Mouse (Mus musculus) CH12.LX (cell line): ENCODE measurements around the gene Fbxw24. TPM values are rescaled to one million over a fixed set of nuclear protein-coding genes. Genes with fewer than 3 reads are reported as not detected.
"Not testable (repeated sequence)": the region's sequence is repeated elsewhere in the genome, so short reads cannot be mapped to it uniquely, and the experiment has no call there.

Source experiments
- DNase-seq: peaks from one replicate; pipeline ENCODE4 v3.0.0-alpha.2; 2013; ENCODE audit errors: extremely low read depth
- H3K27ac ChIP-seq: 2 replicates; pipeline ENCODE4 v1.5.1; 2012; ENCODE audit warnings: low read depth, mild to moderate bottlenecking, control low read depth, moderate library complexity; ENCODE audit not compliant: insufficient read depth
- H3K27me3 ChIP-seq: replicated peaks from 2 replicates; pipeline ENCODE3; 2012; ENCODE audit warnings: inconsistent platforms
- H3K36me3 ChIP-seq, 2 experiments: replicated peaks in 1 of 2; 2 replicates each; pipeline versions ENCODE3 to v1.6.1; 2012; ENCODE audit warnings: inconsistent platforms in 1 of 2, low read length in 1 of 2, mild to moderate bottlenecking in 1 of 2, mixed read lengths in 1 of 2, moderate library complexity in 1 of 2; ENCODE audit not compliant: control insufficient read depth in 1 of 2, insufficient read depth in 1 of 2
- H3K4me1 ChIP-seq, 2 experiments: 2 replicates each; pipeline ENCODE4 v1.6.1; 2012; ENCODE audit warnings: inconsistent platforms in 1 of 2, moderate library complexity in 1 of 2; ENCODE audit not compliant: insufficient read depth in 2 of 2, control insufficient read depth in 1 of 2
- H3K4me2 ChIP-seq: 2 replicates; pipeline ENCODE4 v1.6.1; 2012; ENCODE audit warnings: low read depth, mild to moderate bottlenecking, control low read depth; ENCODE audit not compliant: poor library complexity, insufficient read depth, severe bottlenecking
- H3K4me3 ChIP-seq, 3 experiments: fragments of 150-350 bp in 1 of 3; sonication (generic) in 1 of 3; replicated peaks in 1 of 3; 2 replicates each; pipeline versions ENCODE3 to v1.5.1; 2011 to 2012; ENCODE audit warnings: low read depth in 2 of 3, low read length in 2 of 3, mild to moderate bottlenecking in 2 of 3, moderate library complexity in 2 of 3, control low read depth in 1 of 3, improper control_type of control experiment in 1 of 3, inconsistent platforms in 1 of 3, mixed read lengths in 1 of 3; ENCODE audit not compliant: poor library complexity in 1 of 3
- H3K79me2 ChIP-seq: replicated peaks from 2 replicates; pipeline ENCODE4 v1.6.1; 2012; ENCODE audit warnings: mild to moderate bottlenecking, moderate library complexity; ENCODE audit not compliant: control insufficient read depth, poor library complexity, insufficient read depth, severe bottlenecking; ENCODE audit errors: extremely low read depth
- H3K9ac ChIP-seq: 2 replicates; pipeline ENCODE4 v1.6.1; 2012; ENCODE audit warnings: low read depth, mild to moderate bottlenecking, control low read depth, moderate library complexity; ENCODE audit not compliant: insufficient read depth
- H3K9me3 ChIP-seq: replicated peaks from 2 replicates; pipeline ENCODE3; 2012; ENCODE audit warnings: low read length, inconsistent platforms, mixed read lengths
- CTCF ChIP-seq, 2 experiments: IDR thresholded peaks in 1 of 2; conservative IDR thresholded peaks in 1 of 2; 2 replicates each; pipeline ENCODE4 v1.5.1; 2011 to 2012; ENCODE audit warnings: low read depth in 2 of 2, low read length in 2 of 2, improper control_type of control experiment in 1 of 2, inconsistent platforms in 1 of 2, mild to moderate bottlenecking in 1 of 2, moderate library complexity in 1 of 2
- RAD21 ChIP-seq: IDR thresholded peaks from 2 replicates; pipeline ENCODE4 v1.6.1; 2011; ENCODE audit warnings: low read depth, mild to moderate bottlenecking, low read length, improper control_type of control experiment, moderate library complexity
- dilution Hi-C: fragments of 300-500 bp; cut with MboI; formaldehyde crosslinking; loops from 2 replicates; pipeline ENCODE4 v1.14.3; 2020; ENCODE audit warnings: low sequenced_read_pairs; ENCODE audit not compliant: extremely low pct_unique_long_range_greater_than_20kb, extremely low pct_ligation_motif_present
- in situ Hi-C: fragments of 300-500 bp; cut with MboI; formaldehyde crosslinking; loops from 3 replicates; pipeline ENCODE4 v1.14.3; 2019; ENCODE audit warnings: low sequenced_read_pairs, low pct_ligation_motif_present, low pct_unique_long_range_greater_than_20kb, mixed read lengths
- polyA plus RNA-seq: library from polyadenylated mRNA; unstranded; fragments of >175 nt; gene quantifications from 2 replicates; pipeline ENCODE4 v1.2.1, GENCODE M21; 2012; ENCODE audit warnings: low read depth; ENCODE audit not compliant: insufficient read length
- total RNA-seq, 2 experiments: library from RNA; depleted of rRNA; stranded (reverse); fragments of 300-350 nt in 1 of 2; fragments of >200 nt in 1 of 2; gene quantifications; 2 replicates each; pipeline ENCODE4 v1.2.3; 2012 to 2014

The Fbxw24 gene
- total RNA-seq (2012; rRNA removed) (not detected in 2 replicates), total RNA-seq (2014; rRNA removed) (not detected in 2 replicates), polyA plus RNA-seq (not detected in 2 replicates)

- in situ Hi-C loops, H3K27ac ChIP-seq, H3K4me2 ChIP-seq, H3K36me3 ChIP-seq, DNase-seq, H3K4me1 ChIP-seq, H3K9me3 ChIP-seq, H3K4me3 ChIP-seq, dilution Hi-C loops, H3K9ac ChIP-seq, H3K79me2 ChIP-seq: not testable (repeated sequence)
- H3K27me3 ChIP-seq, result peaks cover 41% of the 10 kb centered on the region
These were observed at the start of gene Fbxw24 for GRCm38 (mm10) chr9:109625957-109626356. TSS of gene Fbxw24 (minus strand) at chr9:109626057.

- dilution Hi-C loops, result not testable (repeated sequence)
These were observed 38.7 kb upstream of the Fbxw24 start, which contains the start of gene Fbxw25 for GRCm38 (mm10) chr9:109664552-109664951. TSS of gene Fbxw25 (minus strand) at chr9:109664652.

GRCm38 (mm10) chr9:109606837-109607236, 19.0 kb downstream of the Fbxw24 start:
- in situ Hi-C loops, H3K4me1 ChIP-seq, dilution Hi-C loops, H3K36me3 ChIP-seq, H3K9ac ChIP-seq, H3K4me2 ChIP-seq, H3K79me2 ChIP-seq, H3K4me3 ChIP-seq, H3K9me3 ChIP-seq, H3K27ac ChIP-seq: not testable (repeated sequence)
- H3K27me3 ChIP-seq, result peaks cover 30% of the 10 kb centered on the region
- TF ChIP-seq RAD21 (peak; percentile 22), CTCF (conservative IDR thresholded peaks at IDR 0.05 in 1 of 2, IDR thresholded peaks at IDR 0.05 in 1 of 2; ENCODE audit: low read depth in 2 of 2, low read length in 2 of 2) (peak; percentile 30 to 51; a peak in 3 of 4 replicates)
- DNase-seq, result peak; percentile 19

More at GRCm38 (mm10) chr9:109664552-109664951, 38.7 kb upstream of the Fbxw24 start, which contains the start of gene Fbxw25:
- H3K9ac ChIP-seq, H3K27ac ChIP-seq, H3K4me1 ChIP-seq, H3K36me3 ChIP-seq, in situ Hi-C loops, H3K4me3 ChIP-seq, H3K79me2 ChIP-seq, H3K4me2 ChIP-seq, H3K9me3 ChIP-seq, DNase-seq: not testable (repeated sequence)
- peaks cover 36% of the 10 kb centered on the region for H3K27me3 ChIP-seq

GRCm38 (mm10) chr9:109602128-109602527, 23.7 kb downstream of the Fbxw24 start:
- H3K9ac ChIP-seq, dilution Hi-C loops, H3K79me2 ChIP-seq: not testable (repeated sequence)
- TF ChIP-seq CTCF (conservative IDR thresholded peaks at IDR 0.05 in 1 of 2, IDR thresholded peaks at IDR 0.05 in 1 of 2; ENCODE audit: low read depth in 2 of 2, low read length in 2 of 2), result peak; percentile 55 to 57
- TF ChIP-seq, all 38 proteins: peak for 1; not testable (repeated sequence) for 37
- H3K4me3 ChIP-seq, H3K27ac ChIP-seq, in situ Hi-C loops, H3K4me1 ChIP-seq, H3K4me2 ChIP-seq, H3K36me3 ChIP-seq, H3K9me3 ChIP-seq: not testable (repeated sequence)
- H3K27me3 ChIP-seq, result peaks cover 27% of the 10 kb centered on the region
- peak; percentile 19 for DNase-seq
